Mouse (Mus musculus) kidney, embryonic 15.5 days (tissue): ENCODE data around the gene 2610318N02Rik. TPM values are rescaled to one million over a fixed set of nuclear protein-coding genes. Genes with fewer than 3 reads are reported as not detected.
"Not testable (repeated sequence)": the region's sequence is repeated elsewhere in the genome, so short reads cannot be mapped to it uniquely, and the experiment has no call there.

Experiments used
- ATAC-seq: fragments of 200-750 bp; cut with Nextera tagmentation; replicated peaks from 2 replicates; pipeline ENCODE4 v1.8.0; 2017; ENCODE audit warnings: moderate TSS enrichment; ENCODE audit not compliant: low FRiP score
- H3K27ac ChIP-seq: fragments of 300-500 bp; sonication (generic); 2 replicates; pipeline ENCODE4 v1.5.1; 2015; ENCODE audit warnings: mild to moderate bottlenecking, inconsistent platforms
- H3K27me3 ChIP-seq: fragments of 300-500 bp; sonication (generic); 2 replicates; pipeline ENCODE4 v1.6.1; 2015; ENCODE audit warnings: inconsistent platforms
- H3K36me3 ChIP-seq: fragments of 300-500 bp; sonication (generic); 2 replicates; pipeline ENCODE4 v1.6.1; 2015; ENCODE audit warnings: inconsistent platforms
- H3K4me1 ChIP-seq: fragments of 300-500 bp; sonication (generic); 2 replicates; pipeline ENCODE4 v1.6.1; 2015; ENCODE audit warnings: inconsistent platforms
- H3K4me2 ChIP-seq: fragments of 300-500 bp; sonication (generic); 2 replicates; pipeline ENCODE4 v1.6.1; 2015; ENCODE audit warnings: moderate library complexity, mild to moderate bottlenecking, inconsistent platforms
- H3K4me3 ChIP-seq: fragments of 300-500 bp; sonication (generic); replicated peaks from 2 replicates; pipeline ENCODE4 v1.5.1; 2015; ENCODE audit warnings: mild to moderate bottlenecking, inconsistent platforms
- H3K9ac ChIP-seq: fragments of 300-500 bp; sonication (generic); 2 replicates; pipeline ENCODE4 v1.6.1; 2015; ENCODE audit warnings: mild to moderate bottlenecking, inconsistent platforms
- H3K9me3 ChIP-seq: fragments of 300-500 bp; sonication (generic); replicated peaks from 2 replicates; pipeline ENCODE4 v1.6.1; 2016; ENCODE audit warnings: inconsistent platforms
- WGBS: fragments of 180-500 bp; shearing (Covaris S2); methylation state at CpG from one replicate; pipeline ENCODE4 v1.1.7; 2015; ENCODE audit warnings: mixed read lengths; 5-methylcytosine and 5-hydroxymethylcytosine counted together
- polyA plus RNA-seq: library from polyadenylated mRNA; unstranded; fragments of >200 nt; fragmentation: Nextera tagmentation; extraction: Ambion mirVana; gene quantifications from 2 replicates; pipeline ENCODE4 v1.2.1, GENCODE M21; 2015

The 2610318N02Rik gene
- polyA plus RNA-seq = 57.0 and 57.7 TPM in 2 replicates

DNA sequence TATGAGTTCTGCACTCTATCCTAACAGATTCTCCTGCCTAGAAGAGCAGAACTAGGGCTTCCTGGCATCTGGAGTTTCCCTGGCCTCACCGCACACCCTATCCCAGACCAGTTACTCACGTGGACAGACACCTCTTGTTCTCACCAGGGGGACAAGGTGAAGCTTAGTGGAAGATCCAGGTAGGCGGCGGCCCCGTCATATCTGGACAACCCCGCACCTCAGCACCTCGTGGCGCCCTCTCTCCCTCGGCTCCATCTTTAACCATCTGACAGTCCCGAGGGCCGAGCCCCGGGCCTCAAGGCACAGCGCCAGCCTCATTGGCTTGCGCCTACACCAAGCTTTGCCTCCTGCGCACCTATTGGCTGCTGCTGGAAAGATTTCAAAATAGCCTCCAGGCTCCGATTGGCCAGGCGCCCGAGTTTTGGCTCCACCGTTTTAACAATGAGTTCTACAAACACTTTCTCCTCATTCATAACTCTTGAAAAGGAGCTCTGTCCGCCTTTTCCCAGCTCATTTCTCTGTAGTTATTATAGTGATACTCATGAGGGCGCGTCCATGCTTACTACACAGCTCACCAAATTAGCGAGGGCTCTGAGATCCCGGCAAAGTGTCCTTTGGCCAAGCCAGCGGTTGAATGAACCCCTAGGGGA is at the start of gene 2610318N02Rik:
Gene 2610318N02Rik (minus strand): TSS at position 297 of the 650 bp plus-strand sequence.
- ATAC-seq = peak; percentile 94
- WGBS = under 1% methylated on average over 25 of the region's 25 CpGs

DNA sequence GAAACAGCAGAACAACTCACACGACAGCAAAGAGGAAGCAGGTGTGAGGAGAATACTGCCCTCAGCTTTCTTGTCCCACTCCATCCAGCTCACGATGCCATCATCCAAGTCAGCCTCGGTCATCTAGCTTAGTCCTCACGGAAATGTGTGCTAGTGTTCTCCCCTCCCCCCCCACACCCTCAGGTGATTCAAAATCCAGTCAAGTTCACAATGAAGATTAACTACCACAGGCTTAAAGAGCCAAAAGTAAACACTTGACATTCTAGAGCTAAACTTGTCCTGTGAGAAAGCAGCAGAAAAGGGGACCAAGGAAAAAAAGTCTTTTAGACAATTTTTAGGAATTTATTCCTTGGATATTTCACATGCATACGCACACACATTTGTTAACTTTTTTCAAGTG is 43.1 kb upstream of the 2610318N02Rik start:
- Histone ChIP-seq H3K27ac (no peak overlapping the region), H3K9me3 (no peaks in the 10 kb centered on the region), H3K9ac (no peak overlapping the region), H3K4me2 (no peak overlapping the region), H3K27me3 (no peaks in the 10 kb centered on the region), H3K36me3 (peaks cover 84% of the 10 kb centered on the region), H3K4me1 (no peaks in the 10 kb centered on the region), H3K4me3 (no peak overlapping the region)
- 91% methylated on average over 5 of the region's 5 CpGs for WGBS
- no peak for ATAC-seq

More for the DNA sequence above, at the start of gene 2610318N02Rik:
- Histone ChIP-seq H3K4me2 (peak within 1 kb of the TSS; percentile 81), H3K4me3 (peak within 1 kb of the TSS; percentile 61), H3K4me1 (peaks cover 35% of the 10 kb centered on the region), H3K9ac (peak within 1 kb of the TSS; percentile 64), H3K36me3 (peaks cover 31% of the 10 kb centered on the region), H3K27ac (peak within 1 kb of the TSS; percentile 86), H3K9me3 (no peaks in the 10 kb centered on the region), H3K27me3 (no peaks in the 10 kb centered on the region)

DNA sequence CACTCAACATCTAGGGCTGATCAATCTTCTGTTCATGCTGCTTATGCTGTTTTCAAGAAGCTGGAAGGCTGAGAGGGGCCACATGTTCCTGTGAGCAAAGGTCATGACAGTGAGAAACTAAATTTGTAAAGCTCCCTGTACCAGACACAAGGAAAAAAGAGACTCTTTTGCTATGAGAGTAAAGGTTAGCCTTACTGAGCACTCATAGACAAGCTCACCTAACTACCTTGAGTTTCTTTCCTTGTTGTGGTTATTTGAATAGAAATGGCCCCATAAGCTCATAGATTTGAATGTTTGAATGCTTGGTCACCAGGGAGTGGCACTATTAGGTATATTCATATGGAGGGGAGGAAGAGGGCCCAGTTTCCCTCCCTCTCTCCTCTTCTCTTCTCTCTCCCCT is 42.2 kb upstream of the 2610318N02Rik start:
- Histone ChIP-seq H3K4me3 (no peak overlapping the region), H3K4me1 (no peaks in the 10 kb centered on the region), H3K9ac (no peak overlapping the region), H3K36me3 (peaks cover 83% of the 10 kb centered on the region), H3K27ac (no peak overlapping the region), H3K27me3 (no peaks in the 10 kb centered on the region), H3K9me3 (no peaks in the 10 kb centered on the region), H3K4me2 (no peak overlapping the region)
- ATAC-seq = no peak

DNA sequence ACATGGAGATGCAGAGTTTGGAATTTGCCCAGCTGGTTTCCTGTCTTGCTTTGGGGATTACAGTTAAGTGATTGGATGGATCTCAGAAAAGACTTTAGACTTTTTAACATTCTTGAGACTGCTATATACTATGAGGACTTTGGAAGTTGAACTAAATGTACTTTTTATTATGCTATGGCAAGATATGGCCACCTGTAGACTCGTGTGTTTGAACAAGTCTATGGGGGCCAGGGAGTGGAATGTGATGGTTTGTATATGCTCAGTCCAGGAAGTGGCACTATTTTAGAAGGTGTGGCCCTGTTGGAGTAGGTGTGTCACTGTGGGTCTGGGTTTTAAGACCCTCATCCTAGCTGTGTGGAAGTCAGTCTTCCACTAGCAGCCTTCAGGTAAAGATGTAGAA is 40.5 kb upstream of the 2610318N02Rik start:
- H3K4me1 ChIP-seq, H3K9ac ChIP-seq, H3K4me2 ChIP-seq, H3K27me3 ChIP-seq, H3K4me3 ChIP-seq, ATAC-seq, H3K9me3 ChIP-seq, H3K27ac ChIP-seq: not testable (repeated sequence)
- H3K36me3 ChIP-seq = peaks cover 70% of the 10 kb centered on the region
- WGBS = 98% methylated on average over 1 of the region's 1 CpGs

DNA sequence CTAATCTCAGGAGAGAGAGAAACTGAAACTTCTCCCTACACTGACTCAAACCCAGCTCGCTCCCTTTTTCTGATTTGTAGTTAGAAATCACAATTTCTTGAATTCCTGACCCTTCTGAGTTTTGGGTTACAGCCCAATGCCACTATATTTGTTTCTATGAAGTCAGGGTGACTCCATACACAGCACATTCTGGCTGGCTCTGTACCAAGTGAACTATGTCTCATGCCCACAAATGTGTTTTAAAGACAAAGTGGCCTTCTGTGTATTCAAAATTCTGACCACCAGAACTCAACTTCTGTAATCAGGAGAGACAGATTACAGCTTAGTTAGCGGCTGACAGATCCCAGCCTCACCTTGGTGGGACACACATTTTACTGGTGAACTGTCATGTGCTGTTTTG is 29.4 kb upstream of the 2610318N02Rik start:
- no peak overlapping the region for H3K4me2 ChIP-seq
- no peak overlapping the region for H3K27ac ChIP-seq
- ATAC-seq = no peak
- WGBS = 95% methylated on average over 2 of the region's 2 CpGs
- no peak overlapping the region for H3K9ac ChIP-seq
- no peaks in the 10 kb centered on the region for H3K4me1 ChIP-seq
- H3K9me3 ChIP-seq = no peaks in the 10 kb centered on the region
- no peak overlapping the region for H3K4me3 ChIP-seq
- H3K36me3 ChIP-seq = peaks cover 80% of the 10 kb centered on the region
- H3K27me3 ChIP-seq = no peaks in the 10 kb centered on the region

DNA sequence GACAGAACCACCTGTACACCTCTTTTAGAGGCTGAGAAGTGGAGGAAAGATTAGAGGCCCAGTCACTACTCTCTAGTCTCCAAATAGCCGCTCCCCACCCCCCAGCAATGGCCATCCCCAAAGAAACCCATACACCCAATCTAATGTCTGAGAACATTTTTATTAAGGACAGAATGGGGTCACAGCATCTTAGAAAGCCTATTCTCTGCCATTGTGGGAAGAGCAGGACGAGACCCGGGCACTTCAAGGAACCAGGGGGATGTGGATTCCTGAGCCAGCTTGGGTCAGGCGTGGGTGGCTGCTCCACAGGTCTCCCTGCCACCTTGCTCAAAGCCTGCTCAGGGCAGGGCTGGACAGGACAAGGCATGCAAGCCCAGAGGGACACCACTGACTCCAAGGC is 26.9 kb upstream of the 2610318N02Rik start:
- Histone ChIP-seq H3K9me3 (no peaks in the 10 kb centered on the region), H3K4me2 (no peak overlapping the region), H3K27ac (no peak overlapping the region), H3K36me3 (peaks cover 56% of the 10 kb centered on the region), H3K4me3 (no peak overlapping the region), H3K27me3 (peaks cover 3% of the 10 kb centered on the region), H3K9ac (no peak overlapping the region), H3K4me1 (peaks cover 15% of the 10 kb centered on the region)
- WGBS = 94% methylated on average over 4 of the region's 4 CpGs
- ATAC-seq = no peak

DNA sequence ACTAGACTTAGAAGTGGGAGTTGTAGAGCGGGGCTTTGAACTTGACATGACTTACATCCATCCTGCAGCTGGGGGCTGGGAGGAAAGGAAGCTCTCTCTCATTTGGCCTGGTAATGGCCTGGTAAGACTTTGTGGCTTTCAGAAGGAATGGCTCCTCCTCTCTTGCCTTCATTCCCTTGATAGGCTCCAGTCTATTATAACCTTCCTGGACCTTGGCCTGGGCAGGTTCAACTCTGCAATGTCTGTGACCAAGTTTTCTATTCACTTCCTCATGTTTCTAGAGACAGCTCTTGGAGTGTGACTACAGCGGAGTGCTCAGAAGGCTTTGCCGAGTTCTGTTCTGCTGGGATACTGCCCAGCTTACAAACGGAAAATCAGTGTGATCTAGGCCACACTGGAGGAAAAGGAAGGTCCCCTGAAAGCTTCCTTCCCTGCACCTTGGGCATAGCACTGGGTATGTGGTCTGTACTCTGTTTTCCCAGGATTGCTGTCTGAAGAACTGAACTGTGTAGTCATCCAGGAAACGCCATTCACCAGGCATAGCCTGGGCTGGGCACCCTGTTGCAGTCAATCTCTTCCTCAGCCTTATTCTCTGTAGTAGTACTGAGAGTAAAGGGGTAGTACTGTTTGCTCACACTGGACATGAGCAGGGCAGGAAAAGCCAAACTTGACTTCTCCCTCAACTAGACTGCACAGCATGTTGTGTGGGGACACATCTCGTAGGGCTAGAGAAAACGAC is 25.7 kb upstream of the 2610318N02Rik start:
- no peak overlapping the region for H3K27ac ChIP-seq
- no peak overlapping the region for H3K4me2 ChIP-seq
- no peak for ATAC-seq
- 83% methylated on average over 7 of the region's 7 CpGs for WGBS
- peaks cover 47% of the 10 kb centered on the region for H3K36me3 ChIP-seq
- no peak overlapping the region for H3K9ac ChIP-seq
- H3K27me3 ChIP-seq = peaks cover 3% of the 10 kb centered on the region
- H3K4me3 ChIP-seq = no peak overlapping the region
- peaks cover 16% of the 10 kb centered on the region for H3K4me1 ChIP-seq
- no peaks in the 10 kb centered on the region for H3K9me3 ChIP-seq

DNA sequence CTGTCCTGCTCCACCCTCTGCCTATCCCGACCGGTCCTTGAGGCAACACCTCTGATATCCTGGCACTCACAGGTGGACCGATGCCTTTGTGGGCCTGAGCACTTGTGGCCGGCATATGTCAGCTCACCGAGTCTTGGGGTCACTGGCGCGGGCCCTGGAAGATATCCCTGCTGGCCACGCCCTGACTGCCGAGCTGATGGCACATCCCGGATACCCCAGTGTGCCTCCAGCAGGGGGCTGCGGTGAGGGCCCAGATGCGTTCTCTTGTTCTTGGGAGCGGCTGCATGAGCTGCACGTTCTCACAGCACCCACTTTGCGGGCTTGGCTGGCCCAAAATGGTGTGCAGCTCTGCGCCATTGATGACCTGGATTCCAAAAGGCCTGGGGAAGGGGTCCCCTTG is 23.1 kb upstream of the 2610318N02Rik start:
- peak overlapping the region; percentile 100 for H3K4me2 ChIP-seq
- peak overlapping the region; percentile 64 for H3K4me3 ChIP-seq
- peaks cover 16% of the 10 kb centered on the region for H3K4me1 ChIP-seq
- no peak overlapping the region for H3K27ac ChIP-seq
- ATAC-seq = peak; percentile 30; the same call in 1 of the 2 replicates
- peaks cover 24% of the 10 kb centered on the region for H3K36me3 ChIP-seq
- H3K9ac ChIP-seq = peak overlapping the region; percentile 53; the same call in 1 of the 2 replicates
- H3K9me3 ChIP-seq = no peaks in the 10 kb centered on the region
- H3K27me3 ChIP-seq = peaks cover 3% of the 10 kb centered on the region
- 6% methylated on average over 16 of the region's 16 CpGs for WGBS

DNA sequence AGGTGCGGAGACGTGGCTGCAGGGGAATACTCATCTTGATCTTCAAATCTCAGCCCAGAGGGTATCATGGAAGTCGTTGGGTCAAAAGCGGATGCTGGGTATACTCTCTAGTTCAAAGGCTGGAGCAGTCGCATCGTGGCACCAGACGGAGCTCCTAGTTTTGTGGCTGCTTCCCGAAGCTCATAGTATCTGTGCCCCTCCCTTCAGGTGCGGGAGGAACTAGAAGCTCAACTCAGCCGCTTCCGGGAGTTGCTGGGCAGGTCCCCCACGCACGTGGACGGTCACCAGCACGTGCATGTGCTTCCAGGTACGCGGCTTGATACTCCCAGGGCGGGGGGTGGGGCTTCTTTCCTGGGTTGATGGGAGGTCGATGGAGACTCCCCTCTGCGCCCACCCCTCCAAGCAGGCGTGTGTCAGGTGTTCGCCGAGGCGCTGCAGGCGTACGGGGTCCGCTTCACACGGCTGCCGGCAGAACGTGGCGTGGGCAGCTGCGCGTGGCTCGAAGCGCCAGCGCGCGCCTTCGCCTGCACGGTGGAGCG is 22.5 kb upstream of the 2610318N02Rik start:
- peak; percentile 22 for ATAC-seq
- no peaks in the 10 kb centered on the region for H3K9me3 ChIP-seq
- H3K27me3 ChIP-seq = peaks cover 3% of the 10 kb centered on the region
- peaks cover 17% of the 10 kb centered on the region for H3K36me3 ChIP-seq
- WGBS = under 1% methylated on average over 38 of the region's 41 CpGs
- H3K4me2 ChIP-seq = peak overlapping the region; percentile 100
- H3K27ac ChIP-seq = no peak overlapping the region
- peaks cover 16% of the 10 kb centered on the region for H3K4me1 ChIP-seq
- peak overlapping the region; percentile 64 for H3K4me3 ChIP-seq
- peak overlapping the region; percentile 53 for H3K9ac ChIP-seq

DNA sequence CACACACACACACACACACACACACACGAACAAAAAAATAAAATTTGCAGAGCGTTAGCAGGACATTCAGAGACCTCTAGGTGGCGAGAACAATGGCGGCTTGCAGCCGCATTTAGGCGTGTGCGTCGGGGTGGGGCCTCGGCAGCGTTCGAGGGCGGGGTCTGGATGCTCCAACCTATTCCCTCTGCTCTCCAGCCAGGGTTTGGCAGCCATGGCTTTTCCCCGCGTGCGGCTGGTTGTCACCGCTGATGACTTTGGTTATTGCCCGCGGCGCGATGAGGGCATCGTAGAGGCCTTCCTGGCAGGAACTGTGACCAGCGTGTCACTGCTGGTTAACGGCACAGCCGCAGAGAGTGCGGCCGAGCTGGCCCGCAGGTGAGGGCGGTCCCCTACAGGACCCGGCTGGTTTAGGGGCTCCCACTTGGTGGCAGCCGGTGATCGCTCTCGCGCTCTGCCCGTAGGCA is 21.8 kb upstream of the 2610318N02Rik start, which contains the start of gene Ccdc116:
Gene Ccdc116 (minus strand): TSS at position 458 of the 464 bp plus-strand sequence.
- Histone ChIP-seq H3K27ac (no peak within 1 kb of the TSS), H3K36me3 (peaks cover 11% of the 10 kb centered on the region), H3K9me3 (no peaks in the 10 kb centered on the region), H3K4me2 (peak within 1 kb of the TSS; percentile 100), H3K9ac (peak within 1 kb of the TSS; percentile 53), H3K4me1 (peaks cover 16% of the 10 kb centered on the region), H3K4me3 (peak within 1 kb of the TSS; percentile 64), H3K27me3 (peaks cover 3% of the 10 kb centered on the region)
- peak; percentile 78 for ATAC-seq
- WGBS = under 1% methylated on average over 34 of the region's 34 CpGs

DNA sequence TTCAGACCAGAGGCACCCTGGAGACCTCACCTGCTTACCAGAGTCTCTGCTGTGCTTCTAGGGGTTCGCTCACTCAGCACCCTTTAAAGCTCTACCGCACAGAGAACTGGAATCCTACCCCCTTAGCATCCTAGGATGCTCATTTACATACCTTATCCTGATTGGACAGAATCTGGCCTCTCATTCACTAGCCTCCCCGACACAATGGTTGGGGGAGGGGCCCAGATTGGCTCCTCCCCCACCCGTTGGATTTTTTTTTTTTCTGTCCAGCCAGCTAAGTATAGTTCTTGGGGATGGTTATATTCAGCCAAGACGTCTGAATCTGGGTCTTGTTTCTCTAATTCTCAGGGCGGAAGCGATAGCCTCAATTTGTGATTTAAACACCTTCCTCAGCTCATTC is 19.4 kb upstream of the 2610318N02Rik start, which contains the start of gene Ydjc:
Gene Ydjc (plus strand): TSS at position 283 of the 400 bp plus-strand sequence.
- 25% methylated on average over 7 of the region's 7 CpGs for WGBS
- Histone ChIP-seq H3K4me1 (peaks cover 16% of the 10 kb centered on the region), H3K9ac (no peak within 1 kb of the TSS), H3K9me3 (no peaks in the 10 kb centered on the region), H3K36me3 (no peaks in the 10 kb centered on the region), H3K4me3 (no peak within 1 kb of the TSS), H3K27ac (no peak within 1 kb of the TSS), H3K4me2 (no peak within 1 kb of the TSS), H3K27me3 (peaks cover 3% of the 10 kb centered on the region)
- ATAC-seq = 0 out of 2 replicates have a peak, but pooled peaks have one; percentile 30

DNA sequence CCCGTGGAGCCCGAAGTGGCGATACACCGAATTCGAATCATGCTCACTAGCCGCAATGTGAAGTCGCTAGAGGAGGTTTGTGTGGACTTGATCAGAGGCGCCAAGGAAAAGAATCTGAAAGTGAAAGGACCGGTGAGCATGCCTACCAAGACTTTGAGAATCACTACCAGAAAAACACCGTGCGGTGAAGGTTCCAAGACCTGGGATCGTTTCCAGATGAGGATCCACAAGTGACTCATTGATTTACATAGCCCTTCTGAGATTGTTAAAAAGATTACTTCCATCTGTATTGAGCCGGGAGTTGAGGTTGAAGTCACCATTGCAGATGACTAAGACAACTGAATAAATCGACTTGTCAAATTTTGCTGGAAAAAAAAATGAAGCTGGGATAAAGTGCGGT is 12.4 kb upstream of the 2610318N02Rik start:
- no peaks in the 10 kb centered on the region for H3K27me3 ChIP-seq
- 84% methylated on average over 15 of the region's 15 CpGs for WGBS

More for the DNA sequence above, 12.4 kb upstream of the 2610318N02Rik start:
- no peak for ATAC-seq
- Histone ChIP-seq H3K9ac (no peak overlapping the region), H3K9me3 (no peaks in the 10 kb centered on the region), H3K27ac (no peak overlapping the region), H3K36me3 (no peaks in the 10 kb centered on the region), H3K4me2 (no peak overlapping the region), H3K4me3 (no peak overlapping the region), H3K4me1 (peaks cover 6% of the 10 kb centered on the region)
